Mouse (Mus musculus): ENCODE data around the gene Btbd16. TPM values are rescaled to one million over a fixed set of nuclear protein-coding genes. Genes with fewer than 3 reads are reported as not detected.

Btbd16 gene
- polyA plus RNA-seq, 1 experiment from 2014 or later, result 0.52 TPM

DNA sequence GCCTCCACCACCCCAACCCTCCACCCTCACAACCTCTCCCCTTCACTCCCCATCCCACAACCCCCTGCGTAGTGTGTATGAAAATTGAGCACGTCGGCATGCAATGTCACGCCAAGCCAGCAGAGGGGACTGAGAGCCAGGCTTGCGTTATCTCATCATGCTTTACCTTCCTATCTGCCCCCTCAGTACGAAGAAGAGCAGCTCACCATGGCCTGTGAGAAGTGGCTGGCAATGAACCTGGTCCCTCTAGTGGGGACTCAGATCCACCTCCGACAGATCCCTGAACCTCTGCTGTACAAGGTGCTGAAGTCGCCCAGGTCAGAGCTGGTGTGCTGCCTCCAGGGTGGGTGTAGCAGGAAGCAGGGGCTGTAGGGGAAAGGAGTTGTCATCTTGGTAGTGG, 22.9 kb downstream of the Btbd16 start:
- Histone ChIP-seq H3K9ac (replicated peaks) (no peak overlapping the region), H3K4me2 (ENCODE audit: low read depth, low read length) (no peak overlapping the region), H3K4me3 (ENCODE audit: low read depth, low read length) (no peak overlapping the region), H3K4me1 (ENCODE audit: insufficient read depth) (peaks cover 18% of the 10 kb centered on the region), H3K9me3 (ENCODE audit: low read length) (no peaks in the 10 kb centered on the region), H3K27ac (ENCODE audit: low read depth) (no peak overlapping the region), H3K36me3 (replicated peaks; ENCODE audit: insufficient read depth, low read length) (no peaks in the 10 kb centered on the region), H3K27me3 (ENCODE audit: insufficient read depth, low read length) (no peaks in the 10 kb centered on the region)
- TF ChIP-seq CTCF (IDR thresholded peaks at IDR 0.05; ENCODE audit: low read depth) (peak; percentile 48), EP300 (IDR thresholded peaks at IDR 0.05; ENCODE audit: low read depth) (no peak)
- 61% methylated on average over 8 of the region's 8 CpGs for WGBS (ENCODE audit: insufficient replicate concordance)
- ATAC-seq, result no peak
- DNase-seq, result no peak

DNA sequence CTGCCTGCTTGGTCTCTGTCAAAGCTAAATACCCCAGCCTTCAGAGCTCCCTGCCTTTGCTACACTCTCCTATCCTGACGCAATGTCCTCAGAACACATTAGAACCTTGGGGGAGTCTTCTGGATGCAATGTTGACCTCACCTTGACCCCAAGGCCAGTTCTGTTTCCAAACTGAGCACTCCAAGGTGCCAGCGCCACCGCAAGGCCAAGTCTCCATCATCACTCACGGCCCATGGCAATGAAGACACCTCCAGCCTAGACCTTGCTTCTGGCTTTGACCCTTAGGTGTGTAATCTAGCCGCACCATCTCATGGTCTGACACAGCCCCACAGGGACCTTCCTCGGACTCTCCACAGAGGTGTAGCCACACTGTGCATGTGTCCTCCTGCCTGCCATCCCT, 23.7 kb downstream of the Btbd16 start:
- WGBS (ENCODE audit: insufficient replicate concordance), result 86% methylated on average over 6 of the region's 6 CpGs
- no peaks in the 10 kb centered on the region for H3K9me3 ChIP-seq (ENCODE audit: low read length)
- DNase-seq, result no peak

DNA sequence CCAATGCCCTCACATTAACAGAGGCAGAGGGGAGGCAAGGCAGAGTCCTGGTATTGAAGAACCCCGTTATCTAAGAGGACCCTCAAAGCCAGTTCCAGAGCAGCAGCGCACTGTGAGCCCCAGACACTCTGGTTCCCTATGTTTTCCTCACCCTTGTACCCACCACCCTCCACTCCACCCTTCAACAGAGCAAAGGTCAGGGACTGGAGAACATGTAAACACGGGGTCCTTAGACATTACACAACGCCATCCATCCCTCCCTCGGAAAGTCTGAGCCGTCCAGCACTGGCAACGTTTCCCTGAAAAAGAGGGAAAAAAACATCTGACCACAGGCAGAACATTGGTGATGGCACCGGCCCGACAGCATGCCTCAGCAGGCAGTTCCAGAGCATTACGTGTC, 25.5 kb downstream of the Btbd16 start:
- peak overlapping the region; percentile 84 for H3K27ac ChIP-seq (ENCODE audit: low read depth)
- H3K9me3 ChIP-seq (ENCODE audit: low read length), result no peaks in the 10 kb centered on the region
- no peaks in the 10 kb centered on the region for H3K27me3 ChIP-seq (ENCODE audit: insufficient read depth, low read length)
- WGBS (ENCODE audit: insufficient replicate concordance), result 57% methylated on average over 10 of the region's 10 CpGs
- no peaks in the 10 kb centered on the region for H3K36me3 ChIP-seq (replicated peaks; ENCODE audit: insufficient read depth, low read length)
- DNase-seq, result peak; percentile 47
- H3K4me3 ChIP-seq (ENCODE audit: low read depth, low read length), result no peak overlapping the region
- no peak overlapping the region for H3K9ac ChIP-seq (replicated peaks)
- TF ChIP-seq CTCF (IDR thresholded peaks at IDR 0.05; ENCODE audit: low read depth), result no peak
- TF ChIP-seq EP300 (IDR thresholded peaks at IDR 0.05; ENCODE audit: low read depth), result peak; percentile 81
- peaks cover 14% of the 10 kb centered on the region for H3K4me1 ChIP-seq (ENCODE audit: insufficient read depth)
- peak; percentile 91 for ATAC-seq
- no peak overlapping the region for H3K4me2 ChIP-seq (ENCODE audit: low read depth, low read length)

More for the DNA sequence above, 23.7 kb downstream of the Btbd16 start:
- Histone ChIP-seq H3K27me3 (ENCODE audit: insufficient read depth, low read length) (no peaks in the 10 kb centered on the region), H3K4me3 (ENCODE audit: low read depth, low read length) (no peak overlapping the region), H3K9ac (replicated peaks) (no peak overlapping the region), H3K27ac (ENCODE audit: low read depth) (no peak overlapping the region), H3K4me2 (ENCODE audit: low read depth, low read length) (no peak overlapping the region), H3K4me1 (ENCODE audit: insufficient read depth) (peaks cover 15% of the 10 kb centered on the region), H3K36me3 (replicated peaks; ENCODE audit: insufficient read depth, low read length) (no peaks in the 10 kb centered on the region)
- TF ChIP-seq EP300 (IDR thresholded peaks at IDR 0.05; ENCODE audit: low read depth), result no peak
- no peak for TF ChIP-seq CTCF (IDR thresholded peaks at IDR 0.05; ENCODE audit: low read depth)
- ATAC-seq, result no peak

DNA sequence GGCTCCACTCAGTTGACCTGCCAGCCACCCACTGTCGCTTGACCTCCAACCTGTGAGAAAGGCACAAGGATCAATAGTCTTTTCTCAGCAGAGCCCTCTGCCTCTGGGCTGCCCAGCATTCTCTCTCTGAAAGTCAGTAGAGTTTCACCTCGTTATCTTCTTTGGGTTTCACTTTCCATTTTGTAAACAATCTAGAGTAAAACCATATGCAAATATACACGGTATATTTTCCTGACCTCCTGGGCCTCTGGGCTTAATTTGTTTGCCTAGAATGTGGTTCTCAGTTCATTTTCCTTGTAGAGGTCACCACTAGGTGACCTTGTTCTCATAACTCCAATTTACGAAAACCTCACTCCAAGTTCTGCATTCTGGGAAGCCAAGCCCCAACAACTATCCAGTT, 26.8 kb downstream of the Btbd16 start:
- H3K4me1 ChIP-seq (ENCODE audit: insufficient read depth), result peaks cover 14% of the 10 kb centered on the region
- no peak overlapping the region for H3K9ac ChIP-seq (replicated peaks)
- no peak for ATAC-seq
- no peak overlapping the region for H3K4me2 ChIP-seq (ENCODE audit: low read depth, low read length)
- TF ChIP-seq EP300 (IDR thresholded peaks at IDR 0.05; ENCODE audit: low read depth) (no peak), CTCF (IDR thresholded peaks at IDR 0.05; ENCODE audit: low read depth) (no peak)
- peak overlapping the region; percentile 84 for H3K27ac ChIP-seq (ENCODE audit: low read depth)
- DNase-seq, result no peak
- no peak overlapping the region for H3K4me3 ChIP-seq (ENCODE audit: low read depth, low read length)
- no peaks in the 10 kb centered on the region for H3K9me3 ChIP-seq (ENCODE audit: low read length)
- no peaks in the 10 kb centered on the region for H3K36me3 ChIP-seq (replicated peaks; ENCODE audit: insufficient read depth, low read length)
- WGBS (ENCODE audit: insufficient replicate concordance), result 42% methylated on average over 4 of the region's 4 CpGs
- H3K27me3 ChIP-seq (ENCODE audit: insufficient read depth, low read length), result no peaks in the 10 kb centered on the region

DNA sequence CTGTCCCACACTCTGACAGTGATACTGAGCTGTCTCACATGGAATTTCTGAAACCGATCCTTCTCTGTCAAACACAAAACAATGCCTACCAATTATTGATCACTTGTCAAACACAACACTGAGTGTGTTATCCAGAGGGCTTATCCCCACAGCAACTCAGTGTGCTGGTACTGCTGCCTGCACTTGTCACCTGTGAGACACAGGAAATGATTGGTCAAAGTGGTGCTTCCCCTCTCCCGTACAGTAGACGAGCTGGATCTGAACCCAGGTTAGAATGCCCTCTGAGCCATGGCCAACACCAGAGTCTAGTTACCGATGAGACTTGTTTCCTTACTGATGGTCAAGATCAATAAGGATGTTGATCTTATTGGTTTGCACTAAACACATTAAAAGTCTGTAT, 27.9 kb downstream of the Btbd16 start:
- 48% methylated on average over 4 of the region's 4 CpGs for WGBS (ENCODE audit: insufficient replicate concordance)
- Histone ChIP-seq H3K4me2 (ENCODE audit: low read depth, low read length) (no peak overlapping the region), H3K9ac (replicated peaks) (no peak overlapping the region), H3K27me3 (ENCODE audit: insufficient read depth, low read length) (no peaks in the 10 kb centered on the region), H3K9me3 (ENCODE audit: low read length) (no peaks in the 10 kb centered on the region), H3K4me1 (ENCODE audit: insufficient read depth) (peaks cover 14% of the 10 kb centered on the region), H3K4me3 (ENCODE audit: low read depth, low read length) (no peak overlapping the region), H3K36me3 (replicated peaks; ENCODE audit: insufficient read depth, low read length) (no peaks in the 10 kb centered on the region), H3K27ac (ENCODE audit: low read depth) (no peak overlapping the region)
- ATAC-seq (no peak), DNase-seq (no peak)
- TF ChIP-seq CTCF (IDR thresholded peaks at IDR 0.05; ENCODE audit: low read depth) (no peak), EP300 (IDR thresholded peaks at IDR 0.05; ENCODE audit: low read depth) (no peak)

DNA sequence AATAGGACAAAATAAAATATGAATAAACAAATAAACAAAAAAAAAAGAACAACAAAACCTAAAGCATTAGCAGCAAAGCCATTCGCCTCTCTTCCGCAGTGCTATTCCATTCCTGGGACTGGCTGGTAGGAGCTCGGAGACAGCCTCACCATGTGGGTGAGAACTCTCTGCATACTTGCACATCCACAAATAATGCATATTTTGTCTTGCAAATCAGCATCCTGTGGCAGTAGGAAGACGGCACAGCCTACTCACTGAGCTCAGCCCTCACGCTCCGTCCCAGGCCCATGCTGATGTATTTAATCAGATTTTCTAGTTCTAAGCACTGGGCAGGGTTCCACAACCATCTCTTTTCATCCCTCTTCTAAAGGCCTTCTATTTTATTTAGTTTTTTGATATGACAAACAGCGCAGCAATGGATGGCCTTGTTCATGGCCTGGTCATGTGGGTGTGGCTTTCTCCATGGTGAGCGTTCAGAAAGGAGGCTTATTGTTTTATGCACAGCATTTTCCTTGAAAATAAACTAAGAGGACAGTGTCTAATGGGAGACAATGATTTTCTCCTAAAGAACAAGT, 29.5 kb downstream of the Btbd16 start:
- H3K4me3 ChIP-seq (ENCODE audit: low read depth, low read length), result no peak overlapping the region
- TF ChIP-seq CTCF (IDR thresholded peaks at IDR 0.05; ENCODE audit: low read depth), result no peak
- TF ChIP-seq EP300 (IDR thresholded peaks at IDR 0.05; ENCODE audit: low read depth), result no peak
- H3K36me3 ChIP-seq (replicated peaks; ENCODE audit: insufficient read depth, low read length), result no peaks in the 10 kb centered on the region
- no peak overlapping the region for H3K27ac ChIP-seq (ENCODE audit: low read depth)
- WGBS (ENCODE audit: insufficient replicate concordance), result 88% methylated on average over 8 of the region's 8 CpGs
- DNase-seq (no peak), ATAC-seq (no peak)
- no peak overlapping the region for H3K9ac ChIP-seq (replicated peaks)
- no peaks in the 10 kb centered on the region for H3K27me3 ChIP-seq (ENCODE audit: insufficient read depth, low read length)
- no peak overlapping the region for H3K4me2 ChIP-seq (ENCODE audit: low read depth, low read length)
- peaks cover 14% of the 10 kb centered on the region for H3K4me1 ChIP-seq (ENCODE audit: insufficient read depth)
- no peaks in the 10 kb centered on the region for H3K9me3 ChIP-seq (ENCODE audit: low read length)

DNA sequence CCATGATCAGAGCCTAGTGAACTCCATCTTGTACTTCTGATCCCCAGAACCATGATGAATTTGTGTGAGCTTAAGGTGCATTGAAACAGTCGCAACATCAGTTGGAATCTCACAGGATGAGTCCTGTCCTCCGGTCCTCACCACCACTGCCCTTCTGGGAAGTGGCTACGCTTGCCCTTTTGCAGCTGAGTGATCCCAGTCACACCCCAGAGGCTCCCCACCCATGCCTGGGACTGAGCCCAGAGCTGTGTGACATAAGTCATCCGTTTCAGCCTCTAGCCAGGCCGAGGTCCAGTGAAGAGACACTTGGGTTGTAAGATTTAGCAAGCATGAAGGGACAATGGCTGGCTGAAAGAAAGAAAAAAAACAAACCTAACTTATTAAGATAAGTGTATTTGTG, 31.1 kb downstream of the Btbd16 start:
- H3K4me2 ChIP-seq (ENCODE audit: low read depth, low read length), result no peak overlapping the region
- no peaks in the 10 kb centered on the region for H3K27me3 ChIP-seq (ENCODE audit: insufficient read depth, low read length)
- peaks cover 5% of the 10 kb centered on the region for H3K4me1 ChIP-seq (ENCODE audit: insufficient read depth)
- H3K4me3 ChIP-seq (ENCODE audit: low read depth, low read length), result no peak overlapping the region
- H3K27ac ChIP-seq (ENCODE audit: low read depth), result no peak overlapping the region
- no peak for TF ChIP-seq EP300 (IDR thresholded peaks at IDR 0.05; ENCODE audit: low read depth)
- TF ChIP-seq CTCF (IDR thresholded peaks at IDR 0.05; ENCODE audit: low read depth), result no peak
- H3K9me3 ChIP-seq (ENCODE audit: low read length), result no peaks in the 10 kb centered on the region
- 83% methylated on average over 5 of the region's 5 CpGs for WGBS (ENCODE audit: insufficient replicate concordance)
- H3K36me3 ChIP-seq (replicated peaks; ENCODE audit: insufficient read depth, low read length), result no peaks in the 10 kb centered on the region
- no peak overlapping the region for H3K9ac ChIP-seq (replicated peaks)
- DNase-seq, result no peak
- no peak for ATAC-seq

Data from liver, postnatal 0 days (tissue).